Mouse (Mus musculus): ENCODE data around the gene Defb29.

Defb29 gene

DNA sequence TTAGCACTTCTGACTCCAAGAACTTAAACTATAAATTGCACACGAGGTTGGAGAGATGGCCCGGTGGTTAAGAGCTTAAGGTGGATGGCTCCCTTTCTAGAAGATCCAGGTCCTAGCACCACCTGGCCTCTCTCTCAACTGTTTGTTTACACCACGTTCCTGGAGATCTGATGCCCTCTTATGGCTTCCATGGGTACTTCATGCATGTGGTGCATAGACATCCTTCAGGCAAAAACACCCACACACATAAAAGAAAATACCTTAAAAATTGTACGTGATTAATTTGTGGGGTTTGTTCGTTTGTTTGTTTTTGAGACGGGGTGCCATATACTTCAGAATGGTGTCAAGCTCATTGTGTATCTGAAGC is 39.1 kb downstream of the Defb29 start:
- no peak for DNase-seq (ENCODE audit: low read depth)

DNA sequence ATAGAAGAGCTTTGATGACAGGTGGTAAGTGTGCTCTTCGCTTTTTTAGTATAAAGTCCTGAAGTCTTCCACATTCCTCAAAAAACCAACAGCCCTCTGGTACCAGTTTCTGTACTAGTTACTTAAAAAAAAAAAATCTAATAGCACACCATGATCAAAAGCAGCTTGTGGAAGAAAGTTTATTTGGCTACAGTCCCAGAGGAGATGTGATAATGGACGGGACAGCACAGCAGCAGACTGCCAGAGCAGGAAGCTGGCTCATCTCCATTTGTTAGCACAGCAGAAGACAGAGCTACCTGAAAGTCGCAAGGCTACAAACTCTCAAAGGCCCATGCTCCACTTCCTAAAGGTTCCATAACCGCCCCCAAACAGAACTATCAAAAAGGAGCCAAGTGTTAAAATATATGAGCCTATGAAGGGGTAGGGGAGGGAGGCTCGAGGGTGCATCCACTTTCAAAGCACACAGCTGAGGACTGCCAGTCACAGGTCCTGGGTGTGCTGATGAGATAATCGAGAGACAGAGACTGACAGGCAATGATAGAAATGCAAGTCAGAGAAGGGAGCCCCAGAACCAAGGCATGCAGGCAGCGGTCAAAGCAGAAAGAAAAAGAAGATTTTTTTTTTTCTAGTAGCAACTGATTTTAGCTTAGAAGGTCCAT is 39.6 kb downstream of the Defb29 start:
- no peak for DNase-seq (ENCODE audit: low read depth)

DNA sequence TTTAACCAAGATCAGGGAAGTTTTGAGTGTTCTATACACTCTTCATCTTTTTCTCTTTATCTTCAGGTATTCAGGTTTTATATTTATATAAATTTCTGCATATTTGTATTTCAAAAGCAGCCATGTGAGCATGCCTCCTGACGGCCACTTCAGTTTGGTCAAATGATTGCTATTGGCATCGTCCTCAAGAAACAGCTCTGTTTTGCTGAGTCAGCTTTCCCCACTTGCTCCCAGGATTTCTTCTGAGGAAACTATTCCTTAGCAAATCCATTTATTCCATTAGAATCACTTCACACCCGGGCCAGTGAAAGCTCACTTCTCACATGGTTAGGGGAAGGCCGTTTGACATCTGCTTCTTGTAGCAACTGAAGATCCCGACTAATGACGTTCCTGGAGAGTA is 41.9 kb downstream of the Defb29 start:
- no peak for DNase-seq (ENCODE audit: low read depth)

DNA sequence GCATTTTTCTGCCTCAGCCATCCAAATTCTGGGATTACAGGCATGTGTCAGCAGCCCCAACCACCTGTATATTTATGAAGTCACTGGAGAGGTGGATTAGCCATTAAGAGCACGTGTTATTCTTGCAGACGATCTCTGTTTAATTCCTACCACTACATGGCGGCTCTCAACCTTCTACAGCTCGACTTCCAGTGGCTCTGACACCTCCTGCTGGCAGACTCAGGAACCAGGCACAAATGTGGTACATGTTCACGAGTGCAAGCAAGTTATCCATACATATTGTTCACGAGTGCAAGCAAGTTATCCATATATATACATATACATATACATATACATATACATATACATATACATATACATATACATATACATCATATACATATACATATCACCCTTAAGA is 46.7 kb downstream of the Defb29 start:
- DNase-seq (ENCODE audit: low read depth): no peak

DNA sequence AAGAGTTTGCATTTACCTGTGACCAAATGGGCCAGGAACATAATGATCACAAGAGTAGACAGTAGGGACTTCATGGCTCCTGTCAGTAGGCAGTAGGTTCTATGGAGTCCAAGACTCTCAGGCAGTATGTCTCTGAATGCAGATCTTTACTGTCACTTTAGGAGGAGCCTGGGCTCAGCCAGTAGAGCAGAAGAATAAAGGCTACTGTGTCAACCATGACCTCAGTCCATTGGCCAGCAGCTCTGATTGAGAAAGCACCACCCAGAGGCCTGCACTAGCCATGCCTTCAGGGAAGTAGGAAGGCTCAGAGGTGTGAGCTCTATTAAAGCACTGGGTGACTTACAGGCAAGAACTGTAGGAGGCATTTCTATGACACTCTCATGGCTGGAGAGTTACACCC is 49.9 kb downstream of the Defb29 start, which contains the start of gene Defb22:
Gene Defb22 (minus strand): TSS at position 101 of the 400 bp plus-strand sequence.
- DNase-seq (ENCODE audit: low read depth): no peak

All from fibroblast of lung, adult 2 months (primary cell).